Mouse (Mus musculus) thymus, postnatal 10 days (tissue): ENCODE data around the gene Snrpa.

ENCODE experiments used
- DNase-seq, 2 experiments: peaks; one replicate each; pipeline ENCODE4 v3.0.0; 2021; ENCODE audit warnings: low spot score in 2 of 2

The Snrpa gene

GRCm38 (mm10) chr7:27198779-27199178 is 2.7 kb upstream of the Snrpa start:
- DNase-seq = no peak

- no peak for DNase-seq
Measured at GRCm38 (mm10) chr7:27198355-27198754, 2.3 kb upstream of the Snrpa start.

GRCm38 (mm10) chr7:27197634-27198033 is 1.6 kb upstream of the Snrpa start:
- no peak for DNase-seq

GRCm38 (mm10) chr7:27197136-27197535 is 1.1 kb upstream of the Snrpa start:
- DNase-seq = peak in 1 of 2 experiments; percentile 12

GRCm38 (mm10) chr7:27193731-27194130 is 2.3 kb downstream of the Snrpa start:
- DNase-seq = no peak

GRCm38 (mm10) chr7:27192434-27192833 is 3.6 kb downstream of the Snrpa start:
- DNase-seq = no peak

- DNase-seq = no peak
Measured at GRCm38 (mm10) chr7:27189271-27189931, 6.7 kb downstream of the Snrpa start.

- DNase-seq = no peak
Measured at GRCm38 (mm10) chr7:27185986-27186385, 10.1 kb downstream of the Snrpa start.

- peak in 1 of 2 experiments; percentile 50 for DNase-seq
Measured at GRCm38 (mm10) chr7:27184964-27185363, 11.1 kb downstream of the Snrpa start.

- no peak for DNase-seq
Measured at GRCm38 (mm10) chr7:27182498-27182897, 13.6 kb downstream of the Snrpa start.

GRCm38 (mm10) chr7:27180837-27181695 is 15.0 kb downstream of the Snrpa start, which contains the start of the genes Gm21983 and Mia:
Gm21983 (minus strand) TSS chr7:27181086.
Mia (minus strand) TSS chr7:27181157.
- DNase-seq = no peak

- DNase-seq = no peak
Measured at GRCm38 (mm10) chr7:27180036-27180435, 16.0 kb downstream of the Snrpa start.

- no peak for DNase-seq
Measured at GRCm38 (mm10) chr7:27179217-27179918, 16.7 kb downstream of the Snrpa start.

- DNase-seq = peak; percentile 99 to 100
Measured at GRCm38 (mm10) chr7:27178324-27179216, 17.5 kb downstream of the Snrpa start, which contains the start of gene Rab4b. Rab4b (minus strand) TSS chr7:27178896.

- DNase-seq = no peak
Measured at GRCm38 (mm10) chr7:27177942-27178323, 18.1 kb downstream of the Snrpa start.

GRCm38 (mm10) chr7:27174896-27175295 is 21.2 kb downstream of the Snrpa start:
- no peak for DNase-seq

- no peak for DNase-seq
Measured at GRCm38 (mm10) chr7:27174496-27174895, 21.6 kb downstream of the Snrpa start.

GRCm38 (mm10) chr7:27170981-27171380 is 25.1 kb downstream of the Snrpa start:
- no peak for DNase-seq

GRCm38 (mm10) chr7:27168371-27168770 is 27.7 kb downstream of the Snrpa start:
- DNase-seq = no peak

- no peak for DNase-seq
Measured at GRCm38 (mm10) chr7:27167475-27168094, 28.5 kb downstream of the Snrpa start.
